Mouse (Mus musculus) left cerebral cortex, adult 9 months (tissue): ENCODE data around the gene Gm49325.

ENCODE experiments used
- DNase-seq, 2 experiments: peaks; one replicate each; pipeline ENCODE4 v3.0.0; 2022; ENCODE audit warnings: low spot score in 2 of 2

The Gm49325 gene

GRCm38 (mm10) chr10:77589117-77589516 lies 16.9 kb upstream of the Gm49325 start:
- no peak for DNase-seq

- no peak for DNase-seq
Observed at GRCm38 (mm10) chr10:77589749-77590148, 16.2 kb upstream of the Gm49325 start.

GRCm38 (mm10) chr10:77590812-77591211 lies 15.2 kb upstream of the Gm49325 start:
- peak in 1 of 2 experiments; percentile 52 for DNase-seq

GRCm38 (mm10) chr10:77591546-77591945 lies 14.5 kb upstream of the Gm49325 start:
- DNase-seq = peak; percentile 82 to 86

GRCm38 (mm10) chr10:77596060-77596459 lies 9.9 kb upstream of the Gm49325 start:
- peak in 1 of 2 experiments; percentile 81 for DNase-seq

- no peak for DNase-seq
Observed at GRCm38 (mm10) chr10:77603021-77603420, 3.0 kb upstream of the Gm49325 start.

- no peak for DNase-seq
Observed at GRCm38 (mm10) chr10:77604111-77604510, 1.9 kb upstream of the Gm49325 start.

GRCm38 (mm10) chr10:77604958-77605357 lies 1.0 kb upstream of the Gm49325 start:
- no peak for DNase-seq

- DNase-seq = no peak
Observed at GRCm38 (mm10) chr10:77605368-77605767, 629 bp upstream of the Gm49325 start.

- DNase-seq = no peak
Observed at GRCm38 (mm10) chr10:77606855-77607254, 858 bp downstream of the Gm49325 start.

GRCm38 (mm10) chr10:77607441-77607840 lies 1.4 kb downstream of the Gm49325 start:
- DNase-seq = no peak

GRCm38 (mm10) chr10:77608589-77608988 lies 2.6 kb downstream of the Gm49325 start:
- no peak for DNase-seq

GRCm38 (mm10) chr10:77610221-77610961 lies 4.4 kb downstream of the Gm49325 start:
- no peak for DNase-seq

- no peak for DNase-seq
Observed at GRCm38 (mm10) chr10:77613409-77613808, 7.4 kb downstream of the Gm49325 start.

- no peak for DNase-seq
Observed at GRCm38 (mm10) chr10:77615647-77616046, 9.7 kb downstream of the Gm49325 start.

GRCm38 (mm10) chr10:77616166-77616565 lies 10.2 kb downstream of the Gm49325 start:
- no peak for DNase-seq

GRCm38 (mm10) chr10:77616926-77617325 lies 10.9 kb downstream of the Gm49325 start:
- DNase-seq = no peak

GRCm38 (mm10) chr10:77621546-77621945 lies 15.5 kb downstream of the Gm49325 start:
- no peak for DNase-seq

GRCm38 (mm10) chr10:77622055-77622988 lies 16.3 kb downstream of the Gm49325 start, which contains the start of gene Ube2g2:
TSS of gene Ube2g2 (plus strand) at chr10:77622275.
- peak; percentile 70 to 90 for DNase-seq

GRCm38 (mm10) chr10:77623069-77623492 lies 17.1 kb downstream of the Gm49325 start:
- peak in 1 of 2 experiments; percentile 51 for DNase-seq

- no peak for DNase-seq
Observed at GRCm38 (mm10) chr10:77623639-77624400, 17.8 kb downstream of the Gm49325 start.

GRCm38 (mm10) chr10:77624570-77624995 lies 18.6 kb downstream of the Gm49325 start:
- peak in 1 of 2 experiments; percentile 60 for DNase-seq
